Mouse (Mus musculus): ENCODE results near the gene Vamp9. TPM values are rescaled to one million over a fixed set of nuclear protein-coding genes. Genes with fewer than 3 reads are reported as not detected.

Vamp9 gene
- total RNA-seq, 2 experiments from 2014 or later: 0.99 TPM; not detected in 1

Other genes with a start within 250 kb of the Vamp9 start
- gene Rasgef1b, start 177.2 kb upstream of the Vamp9 start, total RNA-seq (2021): 10 to 100 TPM; 11.9 to 15.1 TPM
- 100 to 1,000 TPM; 131 to 138 TPM for gene Hnrnpd, start 72.7 kb downstream of the Vamp9 start, total RNA-seq (2021)
- 1 to 10 TPM; 1.2 to 2.2 TPM for gene 4930524J08Rik, start 72.8 kb downstream of the Vamp9 start, total RNA-seq (2021)
- 100 to 1,000 TPM; 109 to 118 TPM for gene Hnrnpdl, start 133.4 kb downstream of the Vamp9 start, total RNA-seq (2021)
- 10 to 100 TPM; 33.2 to 36.6 TPM for gene Enoph1, start 133.7 kb downstream of the Vamp9 start, total RNA-seq (2021)